Mouse (Mus musculus): ENCODE measurements around the gene Nmnat2. TPM values are rescaled to one million over a fixed set of nuclear protein-coding genes. Genes with fewer than 3 reads are reported as not detected.

Gene Nmnat2
- total and polyA plus RNA-seq, 3 experiments: 1.3 to 2.8 TPM; not detected in 1

DNA sequence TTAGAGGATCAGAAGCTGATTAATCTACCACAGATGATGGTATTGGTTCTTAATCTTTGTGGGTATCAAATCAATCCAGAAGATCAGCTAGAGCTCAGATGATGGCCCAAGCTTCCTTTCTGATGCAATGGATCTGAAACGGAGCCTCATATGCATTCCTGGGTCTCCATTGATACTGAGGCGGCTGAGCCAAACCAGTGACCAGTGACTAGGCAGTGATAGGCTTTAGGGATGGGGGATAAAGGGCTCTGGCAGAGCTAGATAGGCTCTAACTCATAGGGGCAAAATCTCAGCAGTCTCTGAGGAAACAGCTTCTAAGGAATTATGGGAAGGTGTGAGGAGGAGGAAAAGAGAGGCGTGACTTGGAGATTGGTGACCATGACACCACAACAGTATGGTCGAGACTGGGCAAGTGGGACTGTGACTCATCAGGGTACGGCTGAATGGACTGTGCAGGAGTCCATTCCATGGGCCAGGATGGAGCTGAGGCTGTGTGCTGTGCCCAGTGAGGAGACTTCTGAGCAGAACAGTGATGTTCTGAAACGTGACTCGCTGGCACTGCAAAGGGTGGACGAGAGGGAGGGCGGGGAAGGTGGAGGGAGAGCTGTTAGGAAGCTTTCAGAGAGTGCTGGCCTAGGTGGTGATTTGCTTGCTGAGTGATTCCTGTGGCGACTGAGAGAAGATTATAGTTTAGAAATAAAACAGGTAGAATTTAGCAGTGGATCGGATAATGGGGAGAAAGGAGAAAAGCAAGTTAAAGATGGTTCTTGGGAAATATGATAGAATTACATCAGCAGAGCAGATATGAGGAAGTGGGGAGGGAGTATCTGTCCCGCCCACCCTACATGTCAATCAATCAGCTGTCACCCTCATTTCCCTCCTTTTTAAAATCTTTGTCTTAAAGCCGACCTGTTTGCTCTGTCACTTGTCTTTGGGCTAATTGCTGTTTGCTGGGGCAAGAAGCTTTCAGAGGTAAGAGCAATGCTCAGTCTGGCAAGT is 55.9 kb downstream of the Nmnat2 start:
- peak; percentile 81 for DNase-seq (ENCODE audit: low read depth, low spot score)
- H3K79me2 ChIP-seq (ENCODE audit: control insufficient read depth, insufficient read depth, low read length, poor library complexity): peaks cover 2% of the 10 kb centered on the region; the same call in 1 of the 2 replicates
- no peaks in the 10 kb centered on the region for H3K27me3 ChIP-seq (ENCODE audit: control insufficient read depth in 1 of 2, insufficient read depth in 2 of 2, low read length in 2 of 2)
- H3K27ac ChIP-seq (ENCODE audit: control insufficient read depth, low read depth, low read length): peak overlapping the region; percentile 92
- H3K36me3 ChIP-seq (ENCODE audit: control insufficient read depth in 1 of 2, insufficient read depth in 2 of 2, low read length in 2 of 2): peaks cover 0 to 75% of the 10 kb centered on the region in 2 experiments; a peak in 2 of 4 replicates
- peak overlapping the region; percentile 67 for H3K9ac ChIP-seq (ENCODE audit: control insufficient read depth, low read depth, low read length, poor library complexity, severe bottlenecking)
- H3K4me3 ChIP-seq (ENCODE audit: control insufficient read depth in 1 of 2, insufficient read depth in 1 of 2, low read depth in 2 of 2, low read length in 2 of 2): peak overlapping the region; percentile 28 to 54
- peaks cover 44 to 80% of the 10 kb centered on the region in 2 experiments for H3K4me1 ChIP-seq (ENCODE audit: control insufficient read depth in 1 of 2, insufficient read depth in 2 of 2, low read length in 2 of 2)
- H3K9me3 ChIP-seq (replicated peaks; ENCODE audit: insufficient read depth, low read length): no peaks in the 10 kb centered on the region
- TF ChIP-seq NRF1 (IDR thresholded peaks at IDR 0.05; ENCODE audit: insufficient read depth, low read depth, low read length, poor library complexity, severe bottlenecking) (no peak), TCF12 (IDR thresholded peaks at IDR 0.05; ENCODE audit: low read depth, low read length) (peak; percentile 90), SIN3A (IDR thresholded peaks at IDR 0.05; ENCODE audit: low read length) (peak; percentile 90), ELF1 (IDR thresholded peaks at IDR 0.05; ENCODE audit: low read depth, low read length) (0 out of 2 replicates have a peak, but pooled peaks have one; percentile 17), ZNF384 (IDR thresholded peaks at IDR 0.05; ENCODE audit: low read depth, low read length) (no peak), CHD1 (IDR thresholded peaks at IDR 0.05; ENCODE audit: low read depth, low read length) (0 out of 2 replicates have a peak, but pooled peaks have one; percentile 48), CHD2 (IDR thresholded peaks at IDR 0.05; ENCODE audit: low read length) (no peak), MAZ (IDR thresholded peaks at IDR 0.05; ENCODE audit: low read depth, low read length) (no peak), ZKSCAN1 (IDR thresholded peaks at IDR 0.05; ENCODE audit: low read depth, low read length) (no peak), MYB (IDR thresholded peaks at IDR 0.05; ENCODE audit: low read depth, low read length) (peak; percentile 5; the same call in 1 of the 2 replicates), UBTF (IDR thresholded peaks at IDR 0.05; ENCODE audit: borderline replicate concordance, insufficient read depth, low read depth, low read length) (no peak), BHLHE40 (IDR thresholded peaks at IDR 0.05; ENCODE audit: borderline replicate concordance, low read depth, low read length) (peak; percentile 69), TAL1 (IDR thresholded peaks at IDR 0.05; ENCODE audit: low read length) (no peak), ZMIZ1 (IDR thresholded peaks at IDR 0.05; ENCODE audit: low read depth, low read length) (no peak), POLR2A (IDR thresholded peaks at IDR 0.05; ENCODE audit: control insufficient read depth in 1 of 2, insufficient read depth in 1 of 2, low read depth in 1 of 2, low read length in 2 of 2, poor library complexity in 1 of 2) (peak in 1 of 2 experiments; percentile 29; a peak in 1 of 4 replicates), MYC (IDR thresholded peaks at IDR 0.05; ENCODE audit: low read depth, low read length) (0 out of 2 replicates have a peak, but pooled peaks have one; percentile 53), GABPA (IDR thresholded peaks at IDR 0.05; ENCODE audit: low read depth, low read length) (no peak), RCOR1 (IDR thresholded peaks at IDR 0.05; ENCODE audit: low read depth, low read length) (no peak), EP300 (IDR thresholded peaks at IDR 0.05; ENCODE audit: low read depth in 1 of 2, low read length in 2 of 2) (peak; percentile 78 to 92), HCFC1 (IDR thresholded peaks at IDR 0.05; ENCODE audit: low read depth, low read length) (no peak), E2F4 (IDR thresholded peaks at IDR 0.05; ENCODE audit: borderline replicate concordance, low read depth, low read length) (no peak), MAX (IDR thresholded peaks at IDR 0.05; ENCODE audit: low read length) (no peak), CTCF (IDR thresholded peaks at IDR 0.05 in 2 of 3, conservative IDR thresholded peaks at IDR 0.05 in 1 of 3; ENCODE audit: control insufficient read depth in 1 of 3, insufficient read depth in 1 of 3, low read depth in 2 of 3, low read length in 3 of 3, poor library complexity in 1 of 3, severe bottlenecking in 1 of 3) (no peak), ETS1 (IDR thresholded peaks at IDR 0.05; ENCODE audit: low read depth, low read length) (peak; percentile 92), SMC3 (IDR thresholded peaks at IDR 0.05; ENCODE audit: low read depth, low read length) (no peak), JUND (IDR thresholded peaks at IDR 0.05; ENCODE audit: low read depth, low read length) (no peak), ZC3H11A (IDR thresholded peaks at IDR 0.05; ENCODE audit: low read depth, low read length) (no peak), GATA1 (IDR thresholded peaks at IDR 0.05; ENCODE audit: low read depth, low read length) (peak; percentile 75), RAD21 (IDR thresholded peaks at IDR 0.05; ENCODE audit: low read depth, low read length) (no peak), POLR2AphosphoS2 (IDR thresholded peaks at IDR 0.05; ENCODE audit: low read length) (peak; percentile 84), KAT2A (conservative IDR thresholded peaks at IDR 0.05; ENCODE audit: low read depth, low read length) (peak; percentile 13; the same call in 1 of the 2 replicates), MAFK (IDR thresholded peaks at IDR 0.05; ENCODE audit: borderline replicate concordance, low read depth, low read length) (no peak), USF1 (IDR thresholded peaks at IDR 0.05; ENCODE audit: low read depth, low read length) (no peak), TBP (IDR thresholded peaks at IDR 0.05; ENCODE audit: low read depth, low read length) (0 out of 2 replicates have a peak, but pooled peaks have one; percentile 37), USF2 (IDR thresholded peaks at IDR 0.05; ENCODE audit: borderline replicate concordance in 1 of 2, insufficient read depth in 1 of 2, low read depth in 1 of 2, low read length in 2 of 2) (no peak)

Data from MEL (cell line).